Mouse (Mus musculus) NIH3T3 (cell line): ENCODE data around the gene Hepacam.

Source experiments
- DNase-seq: peaks from one replicate; pipeline ENCODE4 v3.0.0-alpha.2; 2012; ENCODE audit warnings: low read depth

The Hepacam gene

GRCm38 (mm10) chr9:37367301-37368080, at the start of gene Hepacam:
Gene Hepacam, plus strand, starts transcription at chr9:37367351.
- no peak for DNase-seq

GRCm38 (mm10) chr9:37329456-37329855, 37.7 kb upstream of the Hepacam start:
- DNase-seq = peak; percentile 47

- DNase-seq = no peak
These were observed 21.7 kb upstream of the Hepacam start for GRCm38 (mm10) chr9:37345406-37345805.

GRCm38 (mm10) chr9:37347184-37347987, 19.8 kb upstream of the Hepacam start:
- DNase-seq = peak; percentile 19

GRCm38 (mm10) chr9:37347988-37348642, 19.0 kb upstream of the Hepacam start, which contains the start of gene Ccdc15:
Gene Ccdc15, minus strand, starts transcription at chr9:37348432.
- peak; percentile 97 for DNase-seq

- no peak for DNase-seq
These were observed 18.1 kb upstream of the Hepacam start for GRCm38 (mm10) chr9:37349050-37349449.

- DNase-seq = no peak
These were observed 15.9 kb upstream of the Hepacam start for GRCm38 (mm10) chr9:37351266-37351665.

- no peak for DNase-seq
These were observed 12.7 kb upstream of the Hepacam start for GRCm38 (mm10) chr9:37354485-37354884.

GRCm38 (mm10) chr9:37358713-37359330, 8.3 kb upstream of the Hepacam start:
- DNase-seq = no peak

- peak; percentile 43 for DNase-seq
These were observed 7.6 kb upstream of the Hepacam start for GRCm38 (mm10) chr9:37359331-37360220.

GRCm38 (mm10) chr9:37362084-37362483, 5.1 kb upstream of the Hepacam start:
- no peak for DNase-seq

GRCm38 (mm10) chr9:37362881-37363280, 4.3 kb upstream of the Hepacam start:
- DNase-seq = no peak

GRCm38 (mm10) chr9:37363551-37363950, 3.6 kb upstream of the Hepacam start:
- no peak for DNase-seq

GRCm38 (mm10) chr9:37364392-37364791, 2.8 kb upstream of the Hepacam start:
- no peak for DNase-seq

GRCm38 (mm10) chr9:37365706-37366105, 1.4 kb upstream of the Hepacam start:
- no peak for DNase-seq

GRCm38 (mm10) chr9:37368081-37368830, 1.1 kb downstream of the Hepacam start:
- DNase-seq = no peak

- DNase-seq = no peak
These were observed 1.7 kb downstream of the Hepacam start for GRCm38 (mm10) chr9:37368860-37369259.

- no peak for DNase-seq
These were observed 4.2 kb downstream of the Hepacam start for GRCm38 (mm10) chr9:37371232-37371801.

GRCm38 (mm10) chr9:37375718-37376117, 8.6 kb downstream of the Hepacam start:
- DNase-seq = no peak

GRCm38 (mm10) chr9:37383161-37383560, 16.0 kb downstream of the Hepacam start:
- DNase-seq = no peak
